Mouse (Mus musculus) heart, embryonic 15.5 days (tissue): ENCODE data around the gene Cbl. TPM values are rescaled to one million over a fixed set of nuclear protein-coding genes. Genes with fewer than 3 reads are reported as not detected.

ENCODE experiments used
- ATAC-seq: fragments of 200-750 bp; cut with Nextera tagmentation; replicated peaks from 2 replicates; pipeline ENCODE4 v1.8.0; 2017; ENCODE audit warnings: low read depth, moderate TSS enrichment; ENCODE audit not compliant: insufficient number of reproducible peaks, insufficient read depth, low FRiP score
- H3K27ac ChIP-seq: fragments of 300-500 bp; sonication (generic); 2 replicates; pipeline ENCODE4 v1.5.1; 2015; ENCODE audit warnings: mild to moderate bottlenecking, inconsistent platforms
- H3K27me3 ChIP-seq: fragments of 300-500 bp; sonication (generic); 2 replicates; pipeline ENCODE4 v1.6.1; 2015; ENCODE audit warnings: inconsistent platforms
- H3K36me3 ChIP-seq: fragments of 300-500 bp; sonication (generic); 2 replicates; pipeline ENCODE4 v1.6.1; 2015; ENCODE audit warnings: mild to moderate bottlenecking, inconsistent platforms
- H3K4me1 ChIP-seq: fragments of 300-500 bp; sonication (generic); replicated peaks from 2 replicates; pipeline ENCODE4 v1.6.1; 2015; ENCODE audit warnings: inconsistent platforms
- H3K4me2 ChIP-seq: fragments of 300-500 bp; sonication (generic); 2 replicates; pipeline ENCODE4 v1.6.1; 2015; ENCODE audit warnings: inconsistent platforms, mild to moderate bottlenecking, moderate library complexity
- H3K4me3 ChIP-seq: fragments of 300-500 bp; sonication (generic); 2 replicates; pipeline ENCODE4 v1.5.1; 2015; ENCODE audit warnings: mild to moderate bottlenecking, inconsistent platforms
- H3K9ac ChIP-seq: fragments of 300-500 bp; sonication (generic); 2 replicates; pipeline ENCODE4 v1.6.1; 2015; ENCODE audit warnings: mild to moderate bottlenecking, inconsistent platforms
- H3K9me3 ChIP-seq: fragments of 300-500 bp; sonication (generic); replicated peaks from 2 replicates; pipeline ENCODE4 v1.6.1; 2016; ENCODE audit warnings: inconsistent platforms
- WGBS: fragments of 180-500 bp; shearing (Covaris S2); methylation state at CpG from one replicate; pipeline ENCODE4 v1.1.7; 2015; ENCODE audit warnings: mixed read lengths; 5-methylcytosine and 5-hydroxymethylcytosine counted together
- polyA plus RNA-seq: library from polyadenylated mRNA; unstranded; fragments of >200 nt; fragmentation: Nextera tagmentation; extraction: Ambion mirVana; gene quantifications from 2 replicates; pipeline ENCODE4 v1.2.1, GENCODE M21; 2015

Cbl gene
- polyA plus RNA-seq, 1 experiment from 2014 or later, result 10.7 TPM

DNA sequence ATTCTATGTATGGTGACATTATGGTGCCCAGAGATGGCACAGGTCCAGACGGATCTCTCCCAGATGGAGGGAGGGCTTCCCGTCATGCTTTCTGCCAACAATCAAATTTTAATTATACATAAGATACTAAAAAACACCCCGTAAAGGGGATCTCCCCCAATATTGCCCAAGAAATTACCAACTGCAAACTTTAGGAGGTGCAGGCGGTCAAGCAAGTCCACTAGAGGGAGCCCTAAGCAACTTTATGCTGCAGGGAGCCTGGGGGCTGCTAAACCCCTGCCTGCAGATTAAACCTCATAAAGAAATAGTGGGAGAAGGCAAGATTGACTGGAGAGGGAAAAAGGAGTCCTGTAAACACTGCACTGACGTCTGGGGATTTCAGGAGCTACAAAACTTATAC, 5.6 kb upstream of the Cbl start:
- H3K36me3 ChIP-seq, result no peaks in the 10 kb centered on the region
- WGBS, result 10% methylated on average over 5 of the region's 5 CpGs
- peaks cover 4% of the 10 kb centered on the region; the same call in 1 of the 2 replicates for H3K4me1 ChIP-seq
- H3K27ac ChIP-seq, result no peak overlapping the region
- no peak overlapping the region for H3K4me3 ChIP-seq
- ATAC-seq, result no peak
- H3K9ac ChIP-seq, result no peak overlapping the region
- no peaks in the 10 kb centered on the region for H3K9me3 ChIP-seq
- no peak overlapping the region for H3K4me2 ChIP-seq
- H3K27me3 ChIP-seq, result no peaks in the 10 kb centered on the region

DNA sequence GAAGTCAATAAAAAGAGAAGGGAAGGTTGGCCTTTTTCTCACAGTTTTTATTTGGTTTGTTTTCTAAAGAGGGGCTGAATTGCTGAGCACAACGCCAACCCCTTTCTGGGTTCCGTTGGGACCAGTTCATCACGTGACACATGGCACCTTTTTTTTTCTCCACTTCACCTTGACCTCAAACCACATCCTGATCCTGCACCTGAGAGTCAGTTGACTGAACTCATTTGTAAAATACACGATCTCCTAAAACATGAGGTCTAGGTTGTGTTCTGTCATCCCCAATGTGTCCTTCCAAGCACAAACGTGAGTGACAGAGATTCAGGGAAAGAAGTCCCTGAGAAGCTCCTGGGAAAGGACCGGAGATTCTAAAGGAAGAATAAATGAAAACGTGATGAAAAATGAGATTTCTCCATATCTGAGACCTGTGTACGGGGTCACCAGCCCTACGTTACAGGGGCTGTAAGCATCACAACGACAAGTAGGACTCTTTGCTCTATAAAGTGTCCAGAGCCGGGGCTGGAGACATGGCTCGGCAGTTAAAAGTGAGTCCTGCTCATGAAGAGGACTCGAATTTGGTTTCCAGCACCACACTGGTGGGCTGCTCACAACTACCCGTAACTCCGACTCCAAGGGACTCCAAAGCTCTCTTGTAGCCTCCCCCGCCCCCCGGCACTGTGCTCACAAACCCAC, 4.8 kb upstream of the Cbl start:
- Histone ChIP-seq H3K4me1 (peaks cover 5% of the 10 kb centered on the region; the same call in 1 of the 2 replicates), H3K9ac (no peak overlapping the region), H3K27ac (no peak overlapping the region), H3K4me2 (no peak overlapping the region), H3K4me3 (no peak overlapping the region), H3K9me3 (no peaks in the 10 kb centered on the region), H3K27me3 (no peaks in the 10 kb centered on the region), H3K36me3 (no peaks in the 10 kb centered on the region)
- 71% methylated on average over 17 of the region's 17 CpGs for WGBS
- no peak for ATAC-seq

DNA sequence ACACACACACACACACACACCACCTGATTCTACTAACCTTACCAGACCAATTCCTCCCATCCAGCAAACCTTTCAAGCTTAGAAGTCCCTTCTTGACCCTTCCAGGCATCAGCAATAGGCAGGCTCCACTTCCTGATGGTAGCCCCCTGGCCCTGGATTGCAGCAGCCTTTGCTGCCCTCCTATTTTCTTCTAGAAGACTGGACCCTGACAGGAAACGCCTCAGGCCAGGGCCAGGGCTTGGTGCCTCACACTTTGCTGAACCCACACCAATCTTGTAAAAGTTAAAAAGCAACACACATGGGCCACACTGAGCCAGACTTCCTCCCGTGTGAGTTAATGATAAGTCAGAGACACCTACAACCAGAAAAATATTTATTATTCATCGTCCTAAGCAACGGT, 3.3 kb upstream of the Cbl start:
- no peaks in the 10 kb centered on the region for H3K27me3 ChIP-seq
- no peaks in the 10 kb centered on the region for H3K36me3 ChIP-seq
- H3K9me3 ChIP-seq, result no peaks in the 10 kb centered on the region
- no peak for ATAC-seq
- no peak overlapping the region for H3K27ac ChIP-seq
- H3K4me2 ChIP-seq, result no peak overlapping the region
- H3K4me1 ChIP-seq, result peaks cover 14% of the 10 kb centered on the region
- no peak overlapping the region for H3K4me3 ChIP-seq
- no peak overlapping the region for H3K9ac ChIP-seq
- 66% methylated on average over 4 of the region's 4 CpGs for WGBS

DNA sequence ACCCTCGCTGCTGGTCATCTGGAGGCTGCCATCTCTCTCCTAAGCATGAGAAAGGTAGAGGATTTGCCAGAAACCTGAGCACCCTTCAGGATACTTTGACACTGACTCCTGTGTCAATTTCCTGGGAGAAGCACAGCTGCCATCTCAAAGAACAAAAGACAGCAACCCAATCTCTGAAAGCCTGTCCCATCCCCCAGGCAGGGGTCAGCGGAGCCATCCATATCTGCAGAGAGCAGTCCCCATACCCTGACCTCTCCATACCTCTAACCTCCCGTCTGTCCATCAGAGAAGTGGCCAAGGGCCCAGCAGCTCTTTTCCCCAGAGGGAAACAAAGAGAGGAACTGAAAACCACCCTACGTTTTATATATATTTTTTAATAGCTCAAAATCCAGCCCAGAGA, 2.8 kb upstream of the Cbl start:
- Histone ChIP-seq H3K4me1 (peaks cover 19% of the 10 kb centered on the region), H3K9me3 (no peaks in the 10 kb centered on the region), H3K27me3 (no peaks in the 10 kb centered on the region), H3K36me3 (no peaks in the 10 kb centered on the region), H3K27ac (no peak overlapping the region; the same call in 1 of the 2 replicates), H3K9ac (no peak overlapping the region), H3K4me2 (no peak overlapping the region), H3K4me3 (no peak overlapping the region)
- 57% methylated on average over 4 of the region's 4 CpGs for WGBS
- no peak for ATAC-seq

DNA sequence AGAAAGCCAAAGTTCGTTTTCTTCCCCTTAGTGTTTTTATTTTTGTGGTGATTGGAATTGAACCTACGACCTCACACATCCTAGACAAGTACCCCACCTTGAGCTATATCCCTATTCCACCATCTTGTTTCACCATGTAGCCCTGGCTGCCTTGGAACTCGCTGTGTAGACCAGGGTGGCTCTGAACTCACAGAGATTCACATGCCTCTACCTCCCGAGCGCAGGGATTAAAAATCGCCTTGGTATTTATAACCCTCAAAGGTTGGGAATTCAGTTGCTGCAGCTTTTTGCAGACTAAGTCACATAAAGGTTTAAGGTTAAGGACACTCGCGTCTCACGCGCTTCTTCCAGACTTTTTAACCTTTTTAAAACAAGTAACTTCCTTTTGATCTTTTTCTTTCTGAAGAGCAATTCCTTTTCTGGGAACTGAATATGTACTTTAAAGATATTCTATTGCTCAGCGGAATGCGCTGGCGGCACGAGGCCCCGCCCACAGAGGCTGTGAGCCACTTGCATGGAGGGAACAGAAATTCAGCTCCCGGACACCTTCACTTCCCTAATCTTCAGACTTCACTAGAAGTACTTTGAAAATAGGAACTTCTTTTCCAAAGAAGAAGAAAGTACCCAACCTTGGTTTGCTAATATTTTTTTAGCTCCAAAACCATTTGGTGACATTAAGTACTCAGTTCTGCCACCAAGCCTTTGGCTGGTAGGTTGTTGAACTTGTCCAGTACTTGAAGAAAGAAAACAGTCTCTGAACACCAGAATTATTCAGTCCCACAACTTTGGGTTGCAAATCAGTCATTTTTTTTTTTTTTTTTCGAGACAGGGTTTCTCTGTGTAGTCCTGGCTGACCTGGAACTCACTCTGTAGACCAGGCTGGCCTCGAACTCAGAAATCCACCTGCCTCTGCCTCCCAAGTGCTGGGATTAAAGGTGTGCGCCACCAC, 904 bp upstream of the Cbl start:
- no peaks in the 10 kb centered on the region for H3K36me3 ChIP-seq
- H3K27me3 ChIP-seq, result no peaks in the 10 kb centered on the region
- H3K4me1 ChIP-seq, result peaks cover 29% of the 10 kb centered on the region
- 21% methylated on average over 19 of the region's 19 CpGs for WGBS
- peak overlapping the region; percentile 62 for H3K4me2 ChIP-seq
- peak overlapping the region; percentile 74 for H3K27ac ChIP-seq
- H3K9ac ChIP-seq, result 0 out of 2 replicates have a peak overlapping the region, but pooled peaks have one; percentile 18
- peak overlapping the region; percentile 90 for H3K4me3 ChIP-seq
- no peaks in the 10 kb centered on the region for H3K9me3 ChIP-seq
- no peak for ATAC-seq

DNA sequence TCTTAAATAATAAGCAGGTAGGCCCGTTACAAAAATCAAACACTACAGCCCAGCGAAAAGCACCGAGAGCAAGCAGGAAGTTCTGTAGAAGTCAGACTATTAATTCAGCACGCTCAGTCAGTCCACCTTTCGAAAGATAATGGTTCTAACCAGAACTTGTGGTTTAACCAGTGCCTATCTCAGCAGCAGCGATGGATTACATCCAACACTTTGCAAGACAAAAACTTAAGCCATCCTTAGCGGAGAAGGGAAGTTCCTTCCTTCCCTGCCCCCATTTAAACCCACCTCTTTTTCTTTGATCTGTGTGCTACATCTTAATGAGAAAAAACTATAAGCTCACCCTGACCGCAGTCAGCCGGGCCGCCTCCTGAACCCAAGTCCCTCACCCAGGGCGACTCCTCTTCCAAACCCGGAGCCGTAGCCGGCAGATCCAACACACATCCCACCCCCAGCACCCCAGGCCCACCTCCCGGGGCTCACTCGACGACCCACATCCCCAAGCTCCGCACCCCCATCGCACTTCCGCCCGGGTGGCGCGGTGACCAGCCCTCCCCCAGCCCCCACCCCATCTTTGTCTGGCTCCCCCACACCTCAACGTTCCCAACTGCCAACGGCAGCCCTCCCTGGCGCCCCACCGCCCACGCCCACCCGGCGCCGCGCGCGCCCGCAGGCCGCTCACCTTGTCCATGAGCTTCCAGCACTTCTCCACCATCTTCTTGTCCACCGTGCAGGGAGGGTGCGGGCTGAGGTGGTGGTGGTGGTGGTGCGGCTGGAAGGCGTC, 638 bp downstream of the Cbl start:
- H3K27me3 ChIP-seq, result no peaks in the 10 kb centered on the region
- no peaks in the 10 kb centered on the region for H3K36me3 ChIP-seq
- WGBS, result under 1% methylated on average over 40 of the region's 40 CpGs
- ATAC-seq, result peak; percentile 61
- H3K9me3 ChIP-seq, result no peaks in the 10 kb centered on the region
- H3K27ac ChIP-seq, result peak overlapping the region; percentile 97
- peak overlapping the region; percentile 90 for H3K4me3 ChIP-seq
- peak overlapping the region; percentile 72 for H3K4me2 ChIP-seq
- H3K4me1 ChIP-seq, result peaks cover 33% of the 10 kb centered on the region
- peak overlapping the region; percentile 94 for H3K9ac ChIP-seq

DNA sequence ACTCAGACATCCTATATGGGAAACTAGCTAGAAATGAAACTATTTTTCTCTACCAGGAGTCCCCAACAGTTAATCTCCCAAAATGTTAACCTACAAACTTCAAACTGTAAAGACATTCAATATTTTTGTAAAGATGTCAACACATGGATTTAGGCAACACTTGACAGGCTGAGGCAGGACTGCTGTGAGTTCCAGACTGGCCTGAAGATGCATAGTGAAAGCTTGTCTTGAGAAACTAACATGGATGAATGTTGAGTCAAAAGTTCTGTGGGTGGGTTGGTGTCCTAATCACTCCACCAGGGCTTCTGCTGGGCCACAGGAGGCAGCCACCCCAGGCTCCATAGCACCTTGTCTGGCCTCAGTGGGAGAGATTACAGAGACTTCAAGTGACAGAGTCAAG, 2.2 kb downstream of the Cbl start:
- Histone ChIP-seq H3K36me3 (no peaks in the 10 kb centered on the region), H3K9me3 (no peaks in the 10 kb centered on the region), H3K27me3 (no peaks in the 10 kb centered on the region), H3K4me1 (peaks cover 33% of the 10 kb centered on the region), H3K4me2 (peak overlapping the region; percentile 72), H3K4me3 (peak overlapping the region; percentile 90), H3K9ac (no peak overlapping the region), H3K27ac (0 out of 2 replicates have a peak overlapping the region, but pooled peaks have one; percentile 7)
- ATAC-seq, result no peak

DNA sequence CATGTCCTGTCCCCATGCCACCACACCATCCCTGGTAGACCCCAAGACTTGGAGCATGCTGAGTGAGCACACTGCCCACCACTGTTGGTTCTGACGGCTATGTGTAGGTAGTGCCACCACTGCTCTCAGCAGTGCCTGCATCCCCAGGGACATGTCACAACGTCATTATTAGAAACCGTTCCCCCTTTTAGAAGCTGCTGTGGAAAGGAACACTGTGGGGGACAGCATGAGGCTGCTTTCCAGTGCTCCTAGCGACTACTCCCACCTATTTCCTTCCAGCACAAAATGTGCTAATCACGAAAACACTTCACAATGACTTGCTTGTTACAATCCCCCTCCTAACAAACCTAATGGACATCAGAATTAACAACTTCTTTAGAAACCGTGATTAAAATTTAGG, 7.9 kb downstream of the Cbl start:
- H3K4me1 ChIP-seq, result peaks cover 22% of the 10 kb centered on the region
- no peak for ATAC-seq
- no peak overlapping the region for H3K4me2 ChIP-seq
- H3K27ac ChIP-seq, result no peak overlapping the region
- H3K4me3 ChIP-seq, result no peak overlapping the region
- no peaks in the 10 kb centered on the region for H3K36me3 ChIP-seq
- 41% methylated on average over 6 of the region's 6 CpGs for WGBS
- no peaks in the 10 kb centered on the region for H3K27me3 ChIP-seq
- no peak overlapping the region for H3K9ac ChIP-seq
- H3K9me3 ChIP-seq, result no peaks in the 10 kb centered on the region

DNA sequence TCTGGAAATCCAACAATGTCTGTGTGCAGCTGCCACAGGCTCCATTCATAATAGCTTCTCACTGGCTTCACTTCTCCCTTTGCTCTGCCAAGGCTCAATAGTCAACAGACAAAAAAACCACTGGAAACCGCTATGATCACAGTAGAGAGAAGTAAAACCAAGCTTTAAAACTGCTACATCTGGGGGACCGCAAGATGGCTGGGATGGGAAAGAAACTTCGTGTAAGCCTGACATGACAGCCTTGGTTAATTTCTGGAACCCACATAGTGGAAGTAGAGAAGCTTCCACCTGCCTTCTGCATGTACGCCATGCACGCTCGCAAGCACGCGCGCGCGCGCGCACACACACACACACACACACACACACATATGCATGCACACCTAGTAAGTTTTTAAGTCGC, 20.3 kb downstream of the Cbl start:
- Histone ChIP-seq H3K9ac (no peak overlapping the region), H3K4me1 (no peaks in the 10 kb centered on the region), H3K9me3 (no peaks in the 10 kb centered on the region), H3K4me2 (no peak overlapping the region), H3K36me3 (0 out of 2 replicates have a peak, but pooled peaks cover 10% of the 10 kb centered on the region), H3K27me3 (no peaks in the 10 kb centered on the region), H3K4me3 (no peak overlapping the region), H3K27ac (no peak overlapping the region)
- 94% methylated on average over 14 of the region's 14 CpGs for WGBS
- no peak for ATAC-seq

DNA sequence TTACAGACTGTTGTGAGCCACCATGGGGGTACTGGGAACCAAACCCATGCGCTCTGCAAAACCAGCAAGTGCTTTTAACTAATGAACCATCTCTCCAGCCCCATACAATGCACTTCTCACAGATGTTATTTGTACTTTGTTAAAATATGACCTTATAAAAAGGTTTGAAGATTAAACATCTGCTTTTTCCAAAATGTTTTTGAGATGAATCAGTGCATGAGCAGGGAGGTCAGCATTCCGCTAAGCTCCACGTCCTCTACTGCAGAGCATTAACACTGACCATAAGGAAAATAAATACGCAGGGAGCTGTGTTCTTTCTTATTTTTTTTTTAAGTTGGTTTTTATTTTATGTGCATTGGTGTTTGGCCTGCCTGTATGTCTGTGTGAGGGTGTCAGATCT, 21.4 kb downstream of the Cbl start:
- H3K9ac ChIP-seq, result no peak overlapping the region
- no peak overlapping the region for H3K4me3 ChIP-seq
- 91% methylated on average over 4 of the region's 4 CpGs for WGBS
- no peaks in the 10 kb centered on the region for H3K4me1 ChIP-seq
- H3K9me3 ChIP-seq, result no peaks in the 10 kb centered on the region
- H3K27me3 ChIP-seq, result no peaks in the 10 kb centered on the region
- no peak for ATAC-seq
- H3K4me2 ChIP-seq, result no peak overlapping the region
- 0 out of 2 replicates have a peak, but pooled peaks cover 10% of the 10 kb centered on the region for H3K36me3 ChIP-seq
- H3K27ac ChIP-seq, result no peak overlapping the region

DNA sequence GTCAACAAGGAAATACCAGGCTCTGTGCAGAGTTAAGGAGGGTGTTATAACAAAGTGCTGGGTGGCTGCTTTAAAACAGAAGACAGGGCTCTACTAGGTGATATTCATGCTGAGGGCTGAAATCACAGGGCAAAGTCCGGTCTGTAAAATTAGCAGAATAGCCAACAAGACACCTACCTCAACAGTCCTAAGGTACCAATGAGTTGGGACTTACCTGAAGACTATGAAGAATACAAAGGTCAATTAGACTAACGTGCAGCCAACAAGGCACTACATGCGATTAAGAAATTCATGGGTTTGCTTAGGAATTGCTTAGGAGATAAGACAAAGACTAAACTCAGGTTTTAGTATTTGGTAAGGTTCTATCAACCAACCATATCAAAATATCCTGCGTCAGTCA, 24.4 kb downstream of the Cbl start:
- 87% methylated on average over 4 of the region's 4 CpGs for WGBS
- Histone ChIP-seq H3K27ac (no peak overlapping the region), H3K4me2 (no peak overlapping the region), H3K27me3 (no peaks in the 10 kb centered on the region), H3K36me3 (0 out of 2 replicates have a peak, but pooled peaks cover 10% of the 10 kb centered on the region), H3K9ac (no peak overlapping the region), H3K4me3 (no peak overlapping the region), H3K4me1 (no peaks in the 10 kb centered on the region), H3K9me3 (no peaks in the 10 kb centered on the region)
- ATAC-seq, result no peak
